Mouse (Mus musculus): ENCODE data around the gene Folh1. TPM values are rescaled to one million over a fixed set of nuclear protein-coding genes. Genes with fewer than 3 reads are reported as not detected.

Gene Folh1
- polyA plus RNA-seq, 1 experiment from 2014 or later, result 1.5 TPM

Other genes with a start within 250 kb of the Folh1 start
- gene Olfr295, start 192.1 kb downstream of the Folh1 start, polyA plus RNA-seq (2015; fragmentation: Nextera tagmentation; extraction: Ambion mirVana), result not detected in 2 replicates
- not detected in 2 replicates for gene Olfr294, start 159.3 kb downstream of the Folh1 start, polyA plus RNA-seq (2015; fragmentation: Nextera tagmentation; extraction: Ambion mirVana)
- not detected in 2 replicates for gene Olfr293, start 126.9 kb downstream of the Folh1 start, polyA plus RNA-seq (2015; fragmentation: Nextera tagmentation; extraction: Ambion mirVana)
- not detected in 2 replicates for gene Olfr292, start 87.6 kb downstream of the Folh1 start, polyA plus RNA-seq (2015; fragmentation: Nextera tagmentation; extraction: Ambion mirVana)
- gene Vmn2r77, start 19.1 kb upstream of the Folh1 start, polyA plus RNA-seq (2015; fragmentation: Nextera tagmentation; extraction: Ambion mirVana), result not detected in 2 replicates
- gene Vmn2r78, start 139.2 kb upstream of the Folh1 start, polyA plus RNA-seq (2015; fragmentation: Nextera tagmentation; extraction: Ambion mirVana), result not detected in 2 replicates
- gene Vmn2r79, start 220.2 kb upstream of the Folh1 start, polyA plus RNA-seq (2015; fragmentation: Nextera tagmentation; extraction: Ambion mirVana), result not detected in 2 replicates

Measured in neural tube, embryonic 15.5 days (tissue).